Mouse (Mus musculus): ENCODE data around the gene Clec9a. TPM values are rescaled to one million over a fixed set of nuclear protein-coding genes. Genes with fewer than 3 reads are reported as not detected.

The Clec9a gene
- total RNA-seq, 2 experiments from 2014 or later, result not detected

DNA sequence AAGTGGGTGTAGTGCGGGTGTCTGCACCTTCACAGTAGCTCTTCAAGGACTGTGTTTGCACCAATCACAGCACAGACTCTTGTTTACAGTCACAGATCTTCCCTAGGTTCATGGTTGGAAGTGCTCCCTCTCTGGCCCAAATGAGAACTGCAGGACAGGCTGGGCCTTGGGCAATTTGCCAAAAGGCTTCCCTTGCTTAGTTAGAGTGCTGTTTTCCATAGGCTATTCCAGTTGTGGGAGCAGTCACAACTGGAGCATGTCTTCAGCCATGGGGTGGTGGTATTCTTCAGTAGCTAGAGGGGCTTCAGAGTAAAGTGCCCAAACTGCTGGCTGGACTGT, 15.0 kb downstream of the Clec9a start:
- peak; percentile 37 to 82 for DNase-seq (ENCODE audit: low spot score in 2 of 2)

DNA sequence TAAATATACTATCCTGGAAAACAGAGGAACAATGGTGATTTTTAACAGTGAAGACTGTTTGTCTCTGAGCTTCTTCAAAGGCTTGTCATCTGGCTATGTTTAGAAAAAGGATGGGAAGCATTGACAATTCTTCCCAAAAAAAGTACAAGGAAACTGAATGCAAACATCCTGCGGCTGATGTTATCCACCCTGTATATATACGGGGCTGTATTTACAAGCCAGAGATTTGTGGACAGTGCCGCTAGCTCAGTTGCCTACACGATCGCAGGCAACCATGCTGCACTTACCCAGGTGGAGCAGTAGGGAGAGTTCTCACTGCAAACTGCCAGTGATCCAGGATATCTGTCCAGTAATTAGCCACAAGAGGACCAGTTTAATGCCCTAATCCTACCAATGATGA, 16.6 kb downstream of the Clec9a start:
- DNase-seq (ENCODE audit: low spot score in 2 of 2), result no peak

DNA sequence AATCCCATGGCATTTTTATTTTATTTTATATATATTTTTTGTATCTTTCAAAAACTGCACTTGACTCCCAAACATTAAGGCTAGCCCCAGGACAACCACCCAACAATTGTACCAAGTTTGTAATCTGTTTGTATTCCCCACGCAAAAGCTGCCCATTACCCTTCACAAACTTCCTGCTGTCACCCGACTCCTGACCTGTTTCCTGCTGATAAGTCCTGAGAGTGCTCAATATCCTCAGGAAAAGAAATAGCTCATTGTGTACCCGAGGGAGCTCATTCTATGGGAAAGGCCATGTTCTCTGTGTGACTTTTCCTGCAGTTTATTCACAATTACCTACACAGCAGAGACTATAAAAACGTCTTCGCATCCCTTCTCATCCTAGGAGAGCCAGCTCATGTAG, 17.1 kb downstream of the Clec9a start:
- no peak for DNase-seq (ENCODE audit: low spot score in 2 of 2)

- no peak for DNase-seq (ENCODE audit: low spot score in 2 of 2)
Observed at GRCm38 (mm10) chr6:129427281-129427680, 18.6 kb downstream of the Clec9a start.

- DNase-seq (ENCODE audit: low spot score in 2 of 2), result no peak
Observed at GRCm38 (mm10) chr6:129434239-129434638, 25.6 kb downstream of the Clec9a start.

DNA sequence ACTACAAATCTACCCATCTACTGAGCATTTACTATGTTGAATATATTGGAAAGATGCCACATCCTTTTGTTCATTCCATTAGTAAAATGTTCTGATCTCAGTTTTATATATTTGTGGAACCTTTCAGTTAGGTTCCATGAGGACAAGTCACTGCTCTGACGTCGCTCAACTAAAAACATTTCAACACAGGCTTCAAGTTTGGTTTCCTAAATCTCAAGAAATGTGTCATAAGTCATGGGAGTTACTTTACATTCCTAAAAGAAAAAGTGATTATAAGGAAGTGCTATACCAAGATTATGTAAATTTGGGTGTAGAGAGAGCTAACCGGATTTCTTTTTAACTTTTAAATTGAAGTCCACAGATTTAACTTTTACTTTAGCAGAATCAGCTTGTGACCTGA, 27.4 kb downstream of the Clec9a start:
- no peak for DNase-seq (ENCODE audit: low spot score in 2 of 2)

DNA sequence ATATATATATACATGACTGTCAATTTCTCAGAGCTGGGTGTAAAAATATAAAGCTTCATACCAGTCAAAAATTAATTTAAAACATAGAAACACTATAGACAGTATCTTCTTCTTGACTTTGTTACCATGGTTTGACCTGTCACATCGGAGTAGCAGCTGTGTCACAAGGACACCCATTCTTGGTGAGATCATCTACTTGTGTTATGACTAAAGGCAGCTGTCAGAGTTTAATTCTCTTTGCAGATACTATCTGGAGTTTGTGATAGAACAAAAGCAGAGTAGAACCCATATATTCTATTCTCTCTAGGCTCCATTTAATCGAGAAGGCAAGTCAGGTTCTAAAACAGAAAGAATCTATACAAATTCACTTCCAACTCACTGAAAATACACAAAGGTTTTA, 29.4 kb downstream of the Clec9a start:
- DNase-seq (ENCODE audit: low spot score in 2 of 2), result no peak

GRCm38 (mm10) chr6:129449743-129450142, 41.1 kb downstream of the Clec9a start:
- DNase-seq (ENCODE audit: low spot score in 2 of 2), result no peak

DNA sequence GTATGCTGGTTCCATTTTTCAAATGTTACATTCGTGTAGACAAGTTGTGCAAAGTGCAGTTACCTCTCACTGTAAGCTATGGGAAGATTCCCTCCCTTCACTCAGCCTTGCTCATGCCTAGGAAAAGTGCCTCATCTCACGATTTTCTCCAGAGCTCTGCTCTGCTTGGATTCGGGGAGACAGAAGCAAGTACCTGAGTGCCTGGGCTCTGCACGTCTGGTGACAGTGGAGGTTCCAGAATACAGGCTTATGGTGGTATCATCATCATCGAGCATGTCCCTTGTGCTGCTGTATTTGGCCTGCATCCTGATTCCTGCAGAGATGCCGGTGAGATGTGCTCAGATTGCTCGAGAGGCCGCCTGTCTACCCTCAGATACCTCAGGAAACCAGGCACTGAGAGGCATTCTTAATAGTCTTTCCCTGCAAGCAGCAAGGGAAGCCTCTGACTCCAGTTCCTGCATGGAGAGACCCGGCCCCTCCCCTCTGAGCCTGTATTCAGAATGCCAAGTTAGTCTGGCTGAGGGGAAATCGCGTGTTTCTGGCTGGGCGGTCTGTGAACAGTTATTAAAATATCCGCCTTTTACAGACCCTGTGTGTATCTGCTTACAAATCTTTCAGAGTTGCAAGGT, 42.9 kb downstream of the Clec9a start, which contains the start of gene Clec1a:
Gene Clec1a, minus strand, starts transcription at position 590 of the 629 bp plus-strand sequence.
- DNase-seq (ENCODE audit: low spot score in 2 of 2), result peak; percentile 4 to 27

DNA sequence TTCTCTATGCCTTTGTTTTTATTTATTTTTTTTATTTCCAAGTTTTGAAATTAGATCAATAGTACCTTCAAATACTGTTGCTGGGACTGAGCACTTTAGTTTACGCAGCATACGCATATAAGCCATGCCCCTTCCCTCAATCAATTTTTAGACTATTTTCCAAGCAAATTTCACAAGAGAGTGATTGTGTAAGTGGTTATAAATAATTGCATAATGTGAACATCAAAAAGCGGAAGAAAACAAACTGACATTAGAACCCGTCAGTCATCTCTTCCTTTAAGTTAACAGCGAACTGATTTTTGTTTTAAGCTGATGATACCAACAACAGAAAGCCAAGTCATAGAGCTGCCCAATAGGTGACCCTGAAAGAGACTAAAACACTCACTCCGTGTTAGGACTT, 62.7 kb downstream of the Clec9a start:
- DNase-seq (ENCODE audit: low spot score in 2 of 2), result no peak

GRCm38 (mm10) chr6:129472627-129473026, 64.0 kb downstream of the Clec9a start:
- DNase-seq (ENCODE audit: low spot score in 2 of 2), result no peak

Other genes starting within 250 kb of the Clec9a start
- 1 to 10 TPM; 3.9 to 6.0 TPM for gene Clec2d, start 228.2 kb upstream of the Clec9a start, total RNA-seq (2021)
- not detected for gene Cd69, start 133.4 kb upstream of the Clec9a start, total RNA-seq (2021)
- not detected for gene 4922502D21Rik, start 77.1 kb upstream of the Clec9a start, total RNA-seq (2021)
- not detected for gene Clec12a, start 66.2 kb upstream of the Clec9a start, total RNA-seq (2021)
- gene Clec12b, start 23.0 kb upstream of the Clec9a start, total RNA-seq (2021), result not detected
- gene Clec1b, start 11.6 kb upstream of the Clec9a start, total RNA-seq (2021), result not detected
- gene Clec1a, start 43.1 kb downstream of the Clec9a start, total RNA-seq (2021), result 1 to 10 TPM; 4.2 TPM
- gene Olr1, start 98.3 kb downstream of the Clec9a start, total RNA-seq (2021), result not detected
- gene Tmem52b, start 103.7 kb downstream of the Clec9a start, total RNA-seq (2021), result not detected
- 100 to 1,000 TPM; 745 to 780 TPM for gene Gabarapl1, start 124.3 kb downstream of the Clec9a start, total RNA-seq (2021)
- gene Klre1, start 169.0 kb downstream of the Clec9a start, total RNA-seq (2021), result not detected
- not detected for gene Klrd1, start 182.9 kb downstream of the Clec9a start, total RNA-seq (2021)
- gene Klrk1, start 215.0 kb downstream of the Clec9a start, total RNA-seq (2021), result not detected
- not detected for gene Klrc3, start 234.5 kb downstream of the Clec9a start, total RNA-seq (2021)